Mouse (Mus musculus) kidney, adult 2 months (tissue): ENCODE data around the gene Pdgfra.

Source experiments
- CTCF ChIP-seq: fragments of 200-500 bp; conservative IDR thresholded peaks from 2 replicates; pipeline ENCODE4 v1.5.1; 2011; ENCODE audit warnings: low read depth, mild to moderate bottlenecking, control low read depth, low read length, moderate library complexity, mixed read lengths; ENCODE audit not compliant: insufficient read depth, insufficient read length
- POLR2A ChIP-seq: fragments of 200-500 bp; IDR thresholded peaks from one replicate; pipeline ENCODE4 v1.6.1; 2011; ENCODE audit warnings: low read depth, low read length, control low read depth

- TF ChIP-seq CTCF = no peak
- TF ChIP-seq POLR2A = no peak
These were observed 63.7 kb downstream of the Pdgfra start for GRCm38 (mm10) chr5:75215678-75216256.
